Mouse (Mus musculus) midbrain, postnatal 0 days (tissue): ENCODE data around the gene Med19. TPM values are rescaled to one million over a fixed set of nuclear protein-coding genes. Genes with fewer than 3 reads are reported as not detected.

Experiments used
- ATAC-seq: fragments of 200-750 bp; cut with Nextera tagmentation; 2 replicates; pipeline ENCODE4 v1.8.0; 2017; ENCODE audit warnings: moderate number of reproducible peaks, mild to moderate bottlenecking, moderate TSS enrichment, moderate library complexity; ENCODE audit not compliant: low FRiP score
- DNase-seq: peaks from one replicate; pipeline ENCODE4 v3.0.0-alpha.2; 2015; ENCODE audit warnings: low spot score
- H3K27ac ChIP-seq: fragments of 300-500 bp; sonication (generic); 2 replicates; pipeline ENCODE4 v1.5.1; 2014; ENCODE audit warnings: low read depth, mild to moderate bottlenecking, low read length, mixed read lengths
- H3K27me3 ChIP-seq: fragments of 300-500 bp; sonication (generic); 2 replicates; pipeline ENCODE4 v1.6.1; 2014; ENCODE audit warnings: low read length, control low read depth, mixed read lengths; ENCODE audit not compliant: insufficient read depth
- H3K36me3 ChIP-seq: fragments of 300-500 bp; sonication (generic); 2 replicates; pipeline ENCODE4 v1.6.1; 2014; ENCODE audit warnings: low read length, control low read depth, mixed read lengths; ENCODE audit not compliant: insufficient read depth
- H3K4me1 ChIP-seq: fragments of 300-500 bp; sonication (generic); 2 replicates; pipeline ENCODE4 v1.6.1; 2014; ENCODE audit warnings: mild to moderate bottlenecking, control low read depth, antibody characterized with exemption, low read length, mixed read lengths; ENCODE audit not compliant: insufficient read depth
- H3K4me2 ChIP-seq: fragments of 300-500 bp; sonication (generic); 2 replicates; pipeline ENCODE4 v1.6.1; 2014; ENCODE audit warnings: low read depth, mild to moderate bottlenecking, low read length, mixed read lengths; ENCODE audit not compliant: poor library complexity, severe bottlenecking
- H3K4me3 ChIP-seq: fragments of 300-500 bp; sonication (generic); 2 replicates; pipeline ENCODE4 v1.5.1; 2014; ENCODE audit warnings: low read depth, mild to moderate bottlenecking, low read length, moderate library complexity
- H3K9ac ChIP-seq: fragments of 300-500 bp; sonication (generic); replicated peaks from 2 replicates; pipeline ENCODE4 v1.6.1; 2014; ENCODE audit warnings: mild to moderate bottlenecking, low read length, moderate library complexity, mixed read lengths; ENCODE audit not compliant: poor library complexity, severe bottlenecking
- H3K9me3 ChIP-seq: fragments of 300-500 bp; sonication (generic); 2 replicates; pipeline ENCODE4 v1.6.1; 2016; ENCODE audit warnings: low read length, control low read depth
- CTCF ChIP-seq: IDR thresholded peaks from 2 replicates; pipeline ENCODE4 v1.5.1; 2016; ENCODE audit warnings: antibody characterized with exemption, mild to moderate bottlenecking
- WGBS: fragments of 180-500 bp; shearing (Covaris S2); extraction: QIAGEN DNeasy Blood & Tissue Kit; methylation state at CpG from one replicate; pipeline ENCODE4 v1.1.7; 2014; 5-methylcytosine and 5-hydroxymethylcytosine counted together
- polyA plus RNA-seq: library from polyadenylated mRNA; unstranded; fragments of >200 nt; fragmentation: Nextera tagmentation; extraction: Ambion mirVana; gene quantifications from 2 replicates; pipeline ENCODE4 v1.2.1, GENCODE M21; 2015
- total RNA-seq: library from RNA; depleted of rRNA; stranded (reverse); fragments of >200 nt; gene quantifications from 2 replicates; pipeline ENCODE4 v1.2.3, GENCODE M21; 2014

Gene Med19
- total and polyA plus RNA-seq, 2 experiments from 2014 or later = 45.3 to 49.5 TPM

GRCm38 (mm10) chr2:84707523-84707922, 29.3 kb downstream of the Med19 start:
- Histone ChIP-seq H3K4me1 (no peaks in the 10 kb centered on the region), H3K4me2 (no peak overlapping the region), H3K36me3 (peaks cover 21% of the 10 kb centered on the region; the same call in 1 of the 2 replicates), H3K4me3 (no peak overlapping the region), H3K9me3 (no peaks in the 10 kb centered on the region), H3K27me3 (no peaks in the 10 kb centered on the region), H3K9ac (no peak overlapping the region), H3K27ac (no peak overlapping the region)
- 93% methylated on average over 1 of the region's 1 CpGs for WGBS
- no peak for TF ChIP-seq CTCF
- DNase-seq = no peak
- ATAC-seq = no peak

- Histone ChIP-seq H3K4me2 (no peak overlapping the region), H3K9ac (no peak overlapping the region), H3K27me3 (no peaks in the 10 kb centered on the region), H3K4me3 (no peak overlapping the region), H3K36me3 (peaks cover 18% of the 10 kb centered on the region; the same call in 1 of the 2 replicates), H3K9me3 (no peaks in the 10 kb centered on the region), H3K4me1 (0 out of 2 replicates have a peak, but pooled peaks cover 6% of the 10 kb centered on the region), H3K27ac (no peak overlapping the region)
- WGBS = 96% methylated on average over 2 of the region's 2 CpGs
- DNase-seq = no peak
- ATAC-seq = no peak
- TF ChIP-seq CTCF = no peak
Observed at GRCm38 (mm10) chr2:84711898-84712297, 33.7 kb downstream of the Med19 start.

- Histone ChIP-seq H3K4me1 (0 out of 2 replicates have a peak, but pooled peaks cover 6% of the 10 kb centered on the region), H3K36me3 (0 out of 2 replicates have a peak, but pooled peaks cover 11% of the 10 kb centered on the region), H3K4me3 (peak overlapping the region; percentile 62), H3K27me3 (no peaks in the 10 kb centered on the region), H3K4me2 (peak overlapping the region; percentile 68), H3K9me3 (no peaks in the 10 kb centered on the region), H3K9ac (peak overlapping the region; percentile 73), H3K27ac (peak overlapping the region; percentile 91)
- WGBS = under 1% methylated on average over 19 of the region's 26 CpGs
- DNase-seq (peak; percentile 3), ATAC-seq (peak; percentile 9; the same call in 1 of the 2 replicates)
- TF ChIP-seq CTCF = no peak
Observed at GRCm38 (mm10) chr2:84714422-84714810, 36.2 kb downstream of the Med19 start.

GRCm38 (mm10) chr2:84714811-84715561, 36.8 kb downstream of the Med19 start, which contains the start of gene Zdhhc5:
Zdhhc5 (minus strand) TSS chr2:84715180.
- WGBS = under 1% methylated on average over 96 of the region's 107 CpGs
- Histone ChIP-seq H3K9me3 (no peaks in the 10 kb centered on the region), H3K4me3 (peak within 1 kb of the TSS; percentile 62), H3K4me1 (0 out of 2 replicates have a peak, but pooled peaks cover 6% of the 10 kb centered on the region), H3K27ac (peak within 1 kb of the TSS; percentile 91), H3K27me3 (no peaks in the 10 kb centered on the region), H3K4me2 (peak within 1 kb of the TSS; percentile 68), H3K36me3 (0 out of 2 replicates have a peak, but pooled peaks cover 11% of the 10 kb centered on the region), H3K9ac (peak within 1 kb of the TSS; percentile 73)
- DNase-seq (peak; percentile 99), ATAC-seq (peak; percentile 96)
- TF ChIP-seq CTCF = no peak

GRCm38 (mm10) chr2:84715562-84716361, 37.6 kb downstream of the Med19 start:
- Histone ChIP-seq H3K36me3 (0 out of 2 replicates have a peak, but pooled peaks cover 3% of the 10 kb centered on the region), H3K27me3 (no peaks in the 10 kb centered on the region), H3K9ac (peak overlapping the region; percentile 63), H3K4me1 (0 out of 2 replicates have a peak, but pooled peaks cover 6% of the 10 kb centered on the region), H3K9me3 (no peaks in the 10 kb centered on the region), H3K4me3 (peak overlapping the region; percentile 62), H3K4me2 (peak overlapping the region; percentile 66), H3K27ac (peak overlapping the region; percentile 91)
- ATAC-seq = peak; percentile 96
- no peak for TF ChIP-seq CTCF
- DNase-seq = peak; percentile 98
- under 1% methylated on average over 33 of the region's 33 CpGs for WGBS
